Mouse (Mus musculus) layer of hippocampus, adult 18-20 months (tissue): ENCODE results near the gene Olfr285. TPM values are rescaled to one million over a fixed set of nuclear protein-coding genes. Genes with fewer than 3 reads are reported as not detected.

Experiments
- DNase-seq, 2 experiments: peaks; one replicate each; pipeline ENCODE4 v3.0.0; 2022; ENCODE audit warnings: low spot score in 2 of 2
- long read RNA-seq: library from polyadenylated mRNA; stranded (forward); transcript quantifications from one replicate; pipeline ENCODE4 v2.0.0, GENCODE M21; 2021
- total RNA-seq, 2 experiments: library from RNA; stranded (reverse); gene quantifications; 2 replicates each; pipeline ENCODE4 v1.2.3; 2021

Olfr285 gene
- total RNA-seq, result not detected
- long read RNA-seq, result 0 reads

DNA sequence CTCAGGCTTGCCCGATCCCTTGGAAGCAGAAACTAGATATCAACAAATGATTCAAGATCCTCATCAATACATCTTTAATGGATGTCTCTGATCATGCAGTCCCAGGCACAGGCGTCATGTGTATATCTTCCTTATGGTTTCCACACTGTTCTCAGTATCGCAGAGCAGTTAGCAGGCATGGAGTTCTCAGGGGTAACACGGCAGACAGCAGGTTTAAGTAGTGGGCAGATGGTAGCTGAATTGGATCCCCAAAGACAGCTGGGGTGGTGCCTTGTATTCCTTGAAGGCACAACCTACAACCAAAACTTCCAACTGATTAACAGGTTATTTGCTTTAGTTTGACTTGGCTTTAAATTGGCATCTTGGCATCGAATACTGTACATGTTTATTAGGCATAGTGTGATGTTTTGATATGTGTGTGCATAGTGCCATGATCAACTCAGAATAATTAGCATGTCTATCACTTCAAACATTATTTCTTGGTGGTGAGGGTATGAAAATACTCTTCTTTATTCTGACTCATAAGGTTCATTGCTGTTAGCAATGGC lies at the start of gene Olfr285:
Gene Olfr285, minus strand, starts transcription at position 177 of the 548 bp plus-strand sequence.
- no peak for DNase-seq

DNA sequence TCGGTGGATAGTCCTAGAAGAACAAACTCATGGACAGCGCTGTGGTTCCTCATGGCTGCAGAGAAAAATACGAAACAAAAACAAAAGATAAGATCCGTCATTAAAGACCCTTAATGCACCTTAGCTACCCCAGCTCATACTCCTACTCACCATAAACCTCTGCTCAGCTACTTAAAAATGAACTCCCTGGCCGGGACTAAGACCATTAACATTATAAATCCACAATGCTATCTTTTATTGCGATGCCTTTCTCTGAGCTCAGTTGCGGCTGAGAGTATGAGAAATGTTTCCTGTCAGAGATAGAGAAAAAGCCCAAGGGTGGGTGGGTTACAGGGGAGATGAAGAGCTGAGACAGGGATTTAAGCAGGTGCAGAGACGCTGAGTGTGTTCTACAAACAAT lies 23.7 kb upstream of the Olfr285 start, which contains the start of gene Olfr284:
Gene Olfr284, minus strand, starts transcription at position 101 of the 400 bp plus-strand sequence.
- DNase-seq, result no peak

GRCm38 (mm10) chr15:98315703-98316102 lies 1.4 kb downstream of the Olfr285 start:
- no peak for DNase-seq

- DNase-seq, result peak; percentile 11 to 57
These were observed 21.3 kb downstream of the Olfr285 start, which contains the start of gene Zfp641 for GRCm38 (mm10) chr15:98295628-98296551. Gene Zfp641 (minus strand): TSS chr15:98296161.

DNA sequence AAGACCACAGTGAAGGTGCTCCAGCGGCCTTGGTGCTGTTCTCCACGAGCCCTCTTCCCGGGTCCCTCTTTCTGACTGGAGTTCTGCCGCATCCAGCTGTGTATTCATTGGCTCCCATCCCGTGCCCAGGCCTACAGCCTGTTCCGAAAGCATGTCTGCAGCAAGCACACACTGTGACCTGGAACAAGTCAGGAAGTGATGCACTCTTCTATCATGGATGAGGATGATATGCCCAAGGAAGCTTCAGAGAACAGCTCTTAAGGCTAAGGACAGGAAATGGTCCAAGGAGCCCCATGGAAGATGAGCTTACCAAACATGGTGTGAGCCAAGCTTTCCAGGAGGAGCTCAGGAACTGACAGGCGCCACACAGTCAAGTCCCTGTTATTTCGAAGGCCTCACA lies 23.5 kb downstream of the Olfr285 start:
- DNase-seq, result no peak

DNA sequence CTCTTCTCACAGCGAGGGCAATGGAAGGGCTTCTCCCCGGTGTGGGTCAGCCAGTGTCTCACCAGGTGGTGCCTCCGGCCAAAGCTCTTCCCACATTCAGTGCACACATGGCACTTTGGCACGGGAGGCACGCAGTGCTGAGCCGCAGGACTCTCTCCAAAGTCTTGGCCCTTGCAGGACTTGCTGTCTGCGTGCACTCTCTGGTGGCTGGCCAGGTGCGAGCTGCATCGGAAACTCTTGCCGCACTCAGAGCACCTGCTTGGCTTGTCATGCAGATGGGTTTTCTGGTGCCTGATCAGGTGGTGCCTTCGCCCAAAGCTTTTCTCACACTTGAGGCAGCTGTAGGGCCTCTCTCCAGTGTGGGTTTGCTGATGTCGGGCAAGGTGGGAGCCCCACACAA lies 28.6 kb downstream of the Olfr285 start:
- no peak for DNase-seq

DNA sequence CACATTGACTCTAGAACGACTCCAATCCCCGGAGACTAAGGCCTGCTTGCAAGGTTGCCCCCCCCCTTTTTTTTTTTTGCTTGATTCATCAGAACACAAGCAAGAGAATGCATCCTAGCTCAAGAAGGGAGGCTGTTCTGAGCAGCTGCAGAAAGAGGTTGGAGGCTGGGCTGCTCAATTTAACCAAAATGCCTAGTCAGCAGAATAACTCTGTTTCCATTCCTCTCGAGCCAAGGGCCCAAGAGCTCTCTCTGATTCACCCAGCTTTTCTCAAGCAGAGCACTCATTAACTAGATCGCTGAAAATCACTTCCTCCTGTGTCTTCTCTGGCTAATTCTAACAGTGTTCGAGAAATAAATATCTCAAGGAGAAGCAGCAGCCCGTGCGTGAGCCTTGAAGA lies 30.7 kb downstream of the Olfr285 start:
- no peak for DNase-seq

Other genes with a start within 250 kb of the Olfr285 start
- gene Pfkm, start 224.8 kb downstream of the Olfr285 start, total RNA-seq, result 100 to 1,000 TPM; 370 to 384 TPM
- gene Senp1, start 223.6 kb downstream of the Olfr285 start, total RNA-seq, result 10 to 100 TPM; 12.4 to 13.2 TPM
- 10 to 100 TPM; 53.7 to 54.8 TPM for gene Asb8, start 151.7 kb downstream of the Olfr285 start, total RNA-seq
- 10 to 100 TPM; 11.7 to 12.7 TPM for gene Ccdc184, start 150.2 kb downstream of the Olfr285 start, total RNA-seq
- under 1 TPM in 1 of 2 experiments, not detected in 1; 0.68 TPM for gene Olfr288, start 121.8 kb downstream of the Olfr285 start, total RNA-seq
- under 1 TPM in 1 of 2 experiments, not detected in 1; 0.25 TPM for gene Gm44579, start 96.4 kb downstream of the Olfr285 start, total RNA-seq
- 1 to 10 TPM; 4.4 to 5.1 TPM for gene Olfr287, start 96.3 kb downstream of the Olfr285 start, total RNA-seq
- gene Olfr286, start 82.9 kb downstream of the Olfr285 start, total RNA-seq, result not detected
- not detected for gene H1fnt, start 60.1 kb downstream of the Olfr285 start, total RNA-seq
- gene Zfp641, start 21.2 kb downstream of the Olfr285 start, total RNA-seq, result 1 to 10 TPM; 6.3 to 6.5 TPM
- gene Olfr284, start 23.6 kb upstream of the Olfr285 start, total RNA-seq, result not detected
- not detected for gene Olfr283, start 63.6 kb upstream of the Olfr285 start, total RNA-seq
- gene Olfr282, start 113.9 kb upstream of the Olfr285 start, total RNA-seq, result not detected
- gene Olfr281, start 135.2 kb upstream of the Olfr285 start, total RNA-seq, result not detected
- not detected for gene OR5BS1P, start 152.5 kb upstream of the Olfr285 start, total RNA-seq
- gene Lalba, start 165.4 kb upstream of the Olfr285 start, total RNA-seq, result not detected
- gene Olfr279, start 175.0 kb upstream of the Olfr285 start, total RNA-seq, result not detected
- 10 to 100 TPM; 54.3 to 56.3 TPM for gene Kansl2, start 216.9 kb upstream of the Olfr285 start, total RNA-seq